Mouse (Mus musculus) left cerebral cortex, adult 6 months (tissue): ENCODE results near the gene Slc39a2. TPM values are rescaled to one million over a fixed set of nuclear protein-coding genes. Genes with fewer than 3 reads are reported as not detected.

Experiments used
- long read RNA-seq, 2 experiments: library from polyadenylated mRNA; unstranded; transcript quantifications; one replicate each; pipeline ENCODE4 v2.0.0; 2019 to 2020
- polyA plus RNA-seq: library from polyadenylated mRNA; unstranded; fragments of <200 nt; fragmentation: Nextera tagmentation; gene quantifications from 2 replicates; pipeline ENCODE4 v1.2.3, GENCODE M21; 2021

Gene Slc39a2
- polyA plus RNA-seq = 0.20 and 0.21 TPM in 2 replicates
- long read RNA-seq, experiment 1, partial matches to known transcripts = 0 of 1 reads
- long read RNA-seq, experiment 1, other reads (novel, unspliced or antisense) = 1 of 1 reads
- long read RNA-seq, experiment 2 = 0 reads

GRCm38 (mm10) chr14:51892191-51892939 is at the start of gene Slc39a2:
TSS of gene Slc39a2 (plus strand) at chr14:51892889.

GRCm38 (mm10) chr14:51853399-51853798 is 39.3 kb upstream of the Slc39a2 start, which contains the start of gene Ear6:
TSS of gene Ear6 (plus strand) at chr14:51853699.

DNA sequence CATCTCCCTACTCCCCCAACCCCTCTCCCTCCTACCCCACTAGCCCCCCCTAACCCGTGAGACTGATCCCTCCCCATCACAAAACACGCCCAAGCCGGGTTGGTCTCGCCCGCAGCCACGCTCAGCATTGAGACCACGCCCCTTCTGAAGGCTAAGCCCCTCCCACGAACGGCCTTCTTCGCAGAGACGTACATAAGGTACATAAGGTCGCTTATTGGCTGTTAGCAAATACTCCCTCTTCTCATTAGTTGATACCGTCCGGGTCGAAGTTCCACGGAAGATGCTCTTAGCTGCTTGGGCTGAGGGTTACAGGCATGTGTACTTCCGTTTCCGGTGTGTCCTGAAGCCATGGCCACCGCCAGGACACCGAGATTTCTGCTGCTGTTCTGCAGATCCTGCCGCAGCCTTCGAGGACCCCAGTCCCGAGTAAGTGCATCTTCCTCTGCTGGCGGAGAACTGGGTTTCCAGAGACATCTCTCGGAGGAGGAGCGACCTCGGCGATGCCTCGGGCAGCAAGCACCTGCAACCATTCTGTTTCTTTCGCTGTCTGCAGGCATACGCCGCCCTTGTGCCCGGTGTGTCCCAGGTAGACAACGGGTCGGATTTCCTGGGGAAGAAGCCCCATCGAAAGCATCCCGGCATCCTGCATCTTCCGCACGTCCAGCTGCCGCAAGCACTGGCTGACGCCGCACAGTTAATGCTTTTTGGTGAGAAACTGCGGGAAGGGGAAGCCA is 7.9 kb upstream of the Slc39a2 start, which contains the start of gene Mettl17:
Mettl17 (plus strand) TSS at position 245 of the 734 bp plus-strand sequence.

DNA sequence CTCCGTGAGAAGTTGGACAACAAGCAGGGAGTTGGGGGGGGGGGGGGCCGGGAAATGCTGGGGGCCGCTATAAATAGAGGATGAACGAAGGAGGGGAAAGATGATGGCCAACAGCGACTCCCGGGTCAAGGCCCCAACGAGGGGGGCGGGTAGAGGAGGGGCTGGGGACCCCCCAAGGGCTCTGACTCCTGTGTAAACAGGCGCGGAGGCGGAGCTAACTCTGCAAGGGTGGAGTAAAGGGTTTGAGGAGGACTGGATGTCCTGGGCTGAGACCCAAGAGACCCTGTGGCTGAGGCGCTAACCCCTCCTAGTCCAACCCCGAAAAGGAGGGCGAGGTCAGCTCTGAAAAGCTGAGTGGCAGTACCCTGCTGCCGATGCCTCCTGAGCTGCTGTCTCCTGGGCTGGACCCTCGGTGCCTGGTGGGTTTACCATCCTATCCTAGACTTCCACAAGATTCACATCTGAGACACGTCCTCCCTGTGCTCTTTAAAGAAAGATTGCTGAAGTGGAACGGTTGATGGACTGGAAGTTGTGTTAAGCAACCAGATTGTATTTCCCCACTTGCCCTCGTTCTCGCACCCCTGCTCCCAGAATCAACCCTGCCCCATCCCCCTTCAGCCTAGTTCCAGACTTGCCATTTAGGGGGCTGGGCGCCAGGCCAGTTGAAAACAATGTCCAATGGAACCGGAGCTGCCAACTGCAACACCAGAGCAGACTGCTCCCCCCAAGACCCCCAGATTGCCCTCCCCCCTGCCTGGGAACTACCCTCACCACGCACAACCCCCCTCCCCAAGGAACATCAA is 21.5 kb downstream of the Slc39a2 start, which contains the start of gene Ndrg2:
Ndrg2 (minus strand) TSS at position 199 of the 803 bp plus-strand sequence.

GRCm38 (mm10) chr14:51918125-51918524 is 25.4 kb downstream of the Slc39a2 start, which contains the start of gene Tppp2:
TSS of gene Tppp2 (plus strand) at chr14:51918425.

GRCm38 (mm10) chr14:51922571-51922865 is 29.8 kb downstream of the Slc39a2 start, which contains the start of gene Rnase13:
TSS of gene Rnase13 (minus strand) at chr14:51922773.

Other genes starting within 250 kb of the Slc39a2 start
- not detected in 2 replicates for gene Gm17079, start 197.4 kb upstream of the Slc39a2 start, polyA plus RNA-seq
- not detected in 2 replicates for gene Gm5800, start 175.7 kb upstream of the Slc39a2 start, polyA plus RNA-seq
- gene Ang4, start 119.3 kb upstream of the Slc39a2 start, polyA plus RNA-seq = not detected in 2 replicates
- not detected in 2 replicates for gene AY358078, start 92.8 kb upstream of the Slc39a2 start, polyA plus RNA-seq
- gene Ear6, start 39.2 kb upstream of the Slc39a2 start, polyA plus RNA-seq = not detected in 2 replicates
- 11.6 and 23.7 TPM in 2 replicates for gene Mettl17, start 8.0 kb upstream of the Slc39a2 start, polyA plus RNA-seq
- 801 and 919 TPM in 2 replicates for gene Ndrg2, start 21.3 kb downstream of the Slc39a2 start, polyA plus RNA-seq
- not detected in 2 replicates for gene Tppp2, start 25.5 kb downstream of the Slc39a2 start, polyA plus RNA-seq
- 0.10 TPM in 1 of 2 replicates, not detected in the other for gene Rnase13, start 29.9 kb downstream of the Slc39a2 start, polyA plus RNA-seq
- gene Arhgef40, start 91.8 kb downstream of the Slc39a2 start, polyA plus RNA-seq = 21.2 and 21.3 TPM in 2 replicates
- gene Tmem253, start 122.8 kb downstream of the Slc39a2 start, polyA plus RNA-seq = 0.09 TPM in 1 of 2 replicates, not detected in the other
- gene Zfp219, start 127.8 kb downstream of the Slc39a2 start, polyA plus RNA-seq = 5.8 and 8.6 TPM in 2 replicates
- gene Olfr221, start 149.6 kb downstream of the Slc39a2 start, polyA plus RNA-seq = not detected in 2 replicates
- 110 and 146 TPM in 2 replicates for gene Hnrnpc, start 211.1 kb downstream of the Slc39a2 start, polyA plus RNA-seq
- gene Rpgrip1, start 217.8 kb downstream of the Slc39a2 start, polyA plus RNA-seq = 71.6 and 108 TPM in 2 replicates